Mouse (Mus musculus) retina, postnatal 7 days (tissue): ENCODE measurements around the gene Klhdc2.

Experiments used
- DNase-seq: peaks from one replicate; pipeline ENCODE4 v3.0.0-alpha.2; 2012; ENCODE audit warnings: low read depth, low spot score

The Klhdc2 gene

DNA sequence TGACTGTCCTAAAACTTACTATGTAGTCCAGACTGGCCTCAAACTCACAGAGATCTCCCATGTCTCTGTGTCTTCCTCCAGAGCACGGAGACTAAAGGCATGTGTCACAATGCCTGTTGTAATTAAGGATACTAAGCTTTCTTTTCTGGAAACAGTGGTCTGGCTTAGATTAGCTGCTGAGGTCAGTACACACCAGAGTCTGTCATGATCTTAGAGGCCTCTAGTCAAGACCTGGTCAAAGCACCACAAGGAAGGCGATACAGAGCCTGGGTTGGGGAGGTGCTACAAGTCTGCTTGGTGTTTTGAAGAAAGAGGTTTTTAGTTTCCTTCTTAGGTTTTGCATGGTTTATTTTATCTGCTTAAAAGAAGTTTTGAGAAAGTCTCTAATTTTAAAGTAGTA lies 3.9 kb downstream of the Klhdc2 start:
- DNase-seq = no peak

- DNase-seq = no peak
These were observed 5.7 kb downstream of the Klhdc2 start for GRCm38 (mm10) chr12:69302171-69302570.

GRCm38 (mm10) chr12:69304051-69304450 lies 7.6 kb downstream of the Klhdc2 start:
- no peak for DNase-seq

DNA sequence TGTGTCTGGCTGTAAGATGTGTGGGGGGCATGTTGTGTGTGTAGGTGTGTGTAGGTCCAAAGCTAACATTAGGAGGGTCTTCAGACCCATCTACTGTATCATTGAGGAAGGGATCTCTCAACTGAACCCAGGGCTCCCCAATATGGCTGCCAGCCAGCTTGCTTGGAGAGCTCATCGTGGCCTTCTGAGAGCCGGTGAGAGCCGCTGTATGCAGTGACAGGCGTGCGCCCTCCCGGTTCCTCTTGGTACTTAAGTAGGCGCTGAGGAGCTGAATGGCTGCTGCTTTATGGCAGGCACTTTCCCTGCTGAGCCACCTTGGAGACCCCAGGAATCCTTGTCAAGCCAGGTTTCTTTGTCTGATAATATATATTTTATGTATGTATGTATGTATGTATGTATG lies 9.9 kb downstream of the Klhdc2 start:
- no peak for DNase-seq

DNA sequence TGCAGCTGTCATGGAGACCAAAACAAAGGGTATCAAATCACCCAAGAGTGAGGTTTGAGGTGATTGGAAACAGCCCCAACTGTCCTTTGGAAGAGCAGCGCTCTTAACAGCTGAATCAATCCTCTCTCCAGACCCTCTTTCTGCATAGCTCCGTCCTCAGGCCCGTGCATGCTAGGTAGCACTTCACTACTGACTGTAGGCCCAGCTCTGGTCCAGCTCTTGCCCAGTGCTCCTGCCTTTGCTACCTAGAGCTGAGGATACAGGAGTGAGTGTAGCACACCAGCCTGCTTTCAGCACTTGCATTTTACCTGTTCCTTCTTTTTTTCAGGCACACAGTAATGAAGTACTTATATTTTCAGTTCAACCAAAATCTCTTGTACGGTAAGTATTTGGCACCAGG lies 13.2 kb downstream of the Klhdc2 start:
- no peak for DNase-seq

DNA sequence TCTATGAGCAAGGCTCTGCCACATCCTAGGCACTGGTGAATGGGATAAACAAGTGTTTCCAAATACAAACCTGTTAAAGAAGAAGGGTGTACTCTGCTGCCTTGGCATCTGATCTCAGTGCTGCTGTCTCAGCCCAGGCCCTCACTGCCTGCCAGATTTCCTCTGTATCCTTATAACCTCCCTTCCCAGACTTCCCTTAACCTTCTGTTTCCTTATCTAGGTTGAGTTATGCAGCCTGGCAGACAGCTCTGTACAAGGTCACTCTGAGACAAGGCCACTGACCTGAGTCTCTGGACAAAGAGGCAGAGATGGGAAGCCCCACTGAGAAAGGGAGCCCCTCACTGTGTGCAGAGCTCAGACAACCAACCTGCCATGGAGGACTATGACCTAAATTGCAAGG lies 21.9 kb downstream of the Klhdc2 start:
- no peak for DNase-seq

DNA sequence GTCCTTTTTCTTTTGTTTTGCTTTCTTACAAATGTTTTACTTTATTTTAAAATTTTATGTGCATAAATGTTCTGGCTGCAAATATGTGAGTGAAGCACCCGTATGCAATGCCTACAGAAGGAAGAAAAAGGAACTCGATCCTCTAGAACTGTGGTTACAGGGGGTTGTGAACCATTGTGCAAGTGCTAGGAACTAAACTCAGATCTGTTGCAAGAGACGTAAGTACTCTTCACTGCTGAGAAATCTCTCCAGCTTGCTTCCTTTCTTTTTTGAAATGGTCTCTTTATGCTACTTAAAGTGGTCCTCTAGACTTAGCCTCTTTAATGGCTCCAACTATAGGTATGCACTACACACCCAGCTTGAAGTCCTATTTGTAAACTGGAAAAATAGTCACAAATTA lies 34.7 kb downstream of the Klhdc2 start:
- DNase-seq = no peak

DNA sequence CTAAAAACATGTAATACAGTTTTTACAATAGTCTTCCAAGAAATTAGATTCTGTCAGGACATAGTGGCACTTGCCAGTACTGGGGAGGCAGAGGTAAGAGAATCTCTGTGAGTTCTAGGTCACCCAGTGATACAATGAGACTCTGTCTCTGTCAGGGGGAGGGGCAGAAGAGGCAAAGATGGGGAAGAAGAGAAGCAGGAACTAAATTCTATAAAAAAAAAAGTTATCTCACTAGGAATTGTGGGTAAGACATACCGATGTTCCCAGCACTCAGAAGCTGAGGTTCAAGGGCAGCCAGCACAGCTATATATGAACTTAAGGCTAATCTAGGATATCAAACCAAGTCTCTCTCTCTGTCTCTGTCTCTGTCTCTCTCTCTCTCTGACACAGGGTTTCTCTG lies 35.7 kb downstream of the Klhdc2 start:
- no peak for DNase-seq

DNA sequence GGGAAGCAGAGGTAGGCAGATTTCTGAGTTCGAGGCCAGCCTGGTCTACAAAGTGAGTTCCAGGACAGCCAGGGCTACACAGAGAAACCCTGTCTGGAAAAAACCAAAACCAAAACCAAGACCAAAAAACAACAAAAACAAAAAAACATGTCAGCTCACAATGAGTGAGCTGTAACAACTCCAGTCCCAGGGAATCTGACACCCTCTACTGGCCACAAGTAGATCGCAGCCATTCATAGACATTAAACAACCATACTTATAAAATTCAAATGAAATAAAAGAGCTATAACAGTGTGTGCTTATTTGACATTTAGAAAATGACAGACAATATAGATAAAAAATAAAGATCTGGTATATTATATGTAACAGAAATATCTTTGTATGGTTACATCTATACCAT lies 37.1 kb downstream of the Klhdc2 start:
- no peak for DNase-seq

DNA sequence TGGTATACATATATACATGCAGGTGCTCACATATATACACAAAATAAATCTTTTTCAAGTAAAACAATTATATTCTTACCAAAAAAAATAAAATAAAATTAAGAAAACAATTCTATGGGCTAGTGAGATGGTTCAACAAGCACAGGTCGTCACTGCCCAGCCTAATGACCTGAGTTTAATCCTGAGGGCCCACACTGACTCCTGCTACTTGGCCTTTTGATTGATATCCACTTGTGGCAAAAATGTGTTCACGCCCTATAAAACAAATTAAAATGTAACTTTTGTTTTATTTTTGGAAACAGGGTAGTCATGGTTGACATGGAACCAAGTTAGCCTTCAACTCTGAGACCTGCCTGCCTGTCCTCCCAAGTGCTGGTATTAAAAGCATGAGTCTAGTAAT lies 53.4 kb downstream of the Klhdc2 start:
- no peak for DNase-seq

GRCm38 (mm10) chr12:69351685-69352084 lies 55.2 kb downstream of the Klhdc2 start:
- no peak for DNase-seq

- DNase-seq = peak; percentile 81
These were observed 60.2 kb downstream of the Klhdc2 start, which contains the start of gene Nemf for GRCm38 (mm10) chr12:69356546-69357299. TSS of gene Nemf (minus strand) at chr12:69357165.

GRCm38 (mm10) chr12:69357300-69357646 lies 60.8 kb downstream of the Klhdc2 start:
- DNase-seq = no peak
